Mouse (Mus musculus) hindbrain, embryonic 14.5 days (tissue): ENCODE results near the gene Pip4k2b. TPM values are rescaled to one million over a fixed set of nuclear protein-coding genes. Genes with fewer than 3 reads are reported as not detected.
A peak's percentile ranks its signal among the peaks of the same experiment; 100 is the strongest.

Experiments used
- ATAC-seq: fragments of 200-750 bp; cut with Nextera tagmentation; 2 replicates; pipeline ENCODE4 v1.8.0; 2017; ENCODE audit warnings: moderate number of reproducible peaks, mild to moderate bottlenecking, moderate TSS enrichment, moderate library complexity; ENCODE audit not compliant: low FRiP score
- DNase-seq: peaks from one replicate; pipeline ENCODE4 v3.0.0-alpha.2; 2015; ENCODE audit warnings: low spot score
- H3K27ac ChIP-seq: fragments of 300-500 bp; sonication (generic); 2 replicates; pipeline ENCODE4 v1.5.1; 2014; ENCODE audit warnings: mild to moderate bottlenecking, moderate library complexity
- H3K27me3 ChIP-seq: fragments of 300-500 bp; sonication (generic); 2 replicates; pipeline ENCODE4 v1.6.1; 2014; ENCODE audit warnings: mild to moderate bottlenecking, low read length, mixed read lengths; ENCODE audit not compliant: control insufficient read depth, insufficient read depth
- H3K36me3 ChIP-seq: fragments of 300-500 bp; sonication (generic); replicated peaks from 2 replicates; pipeline ENCODE4 v1.6.1; 2014; ENCODE audit not compliant: control insufficient read depth, insufficient read depth
- H3K4me1 ChIP-seq: fragments of 300-500 bp; sonication (generic); replicated peaks from 2 replicates; pipeline ENCODE4 v1.6.1; 2014; ENCODE audit warnings: antibody characterized with exemption, low read length, mixed read lengths; ENCODE audit not compliant: control insufficient read depth, insufficient read depth
- H3K4me2 ChIP-seq: fragments of 300-500 bp; sonication (generic); replicated peaks from 2 replicates; pipeline ENCODE4 v1.6.1; 2014; ENCODE audit warnings: mild to moderate bottlenecking, moderate library complexity
- H3K4me3 ChIP-seq: fragments of 300-500 bp; sonication (generic); replicated peaks from 2 replicates; pipeline ENCODE4 v1.5.1; 2014; ENCODE audit warnings: mild to moderate bottlenecking, low read length
- H3K9ac ChIP-seq: fragments of 300-500 bp; sonication (generic); 2 replicates; pipeline ENCODE4 v1.6.1; 2014
- H3K9me3 ChIP-seq: fragments of 300-500 bp; sonication (generic); 2 replicates; pipeline ENCODE4 v1.6.1; 2016; ENCODE audit warnings: low read length; ENCODE audit not compliant: control insufficient read depth
- WGBS: fragments of 180-500 bp; shearing (Covaris S2); extraction: QIAGEN DNeasy Blood & Tissue Kit; methylation state at CpG from one replicate; pipeline ENCODE4 v1.1.7; 2014; 5-methylcytosine and 5-hydroxymethylcytosine counted together
- microRNA-seq: library from miRNA; unstranded; fragments of <30 nt; microRNA quantifications from one replicate; pipeline ENCODE4, GENCODE M21; 2016
- polyA plus RNA-seq: library from polyadenylated mRNA; unstranded; fragments of >200 nt; fragmentation: Nextera tagmentation; extraction: Ambion mirVana; gene quantifications from 2 replicates; pipeline ENCODE4 v1.2.1, GENCODE M21; 2014

Gene Pip4k2b
- polyA plus RNA-seq, 1 experiment from 2014 or later: 5.2 TPM

- DNase-seq (no peak), ATAC-seq (no peak)
- no peaks in the 10 kb centered on the region for H3K9me3 ChIP-seq
- no peaks in the 10 kb centered on the region for H3K27me3 ChIP-seq
- no peak overlapping the region for H3K4me2 ChIP-seq
- WGBS: 74% methylated on average over 13 of the region's 13 CpGs
- no peak overlapping the region for H3K9ac ChIP-seq
- peaks cover 12% of the 10 kb centered on the region; the same call in 1 of the 2 replicates for H3K4me1 ChIP-seq
- no peak overlapping the region for H3K27ac ChIP-seq
- no peak overlapping the region for H3K4me3 ChIP-seq
- H3K36me3 ChIP-seq: peaks cover 85% of the 10 kb centered on the region
Observed at GRCm38 (mm10) chr11:97670234-97671176, 74.0 kb downstream of the Pip4k2b start.

- DNase-seq (no peak), ATAC-seq (no peak)
- Histone ChIP-seq H3K4me3 (no peak overlapping the region), H3K36me3 (peaks cover 78% of the 10 kb centered on the region), H3K27me3 (no peaks in the 10 kb centered on the region), H3K9ac (no peak overlapping the region), H3K9me3 (no peaks in the 10 kb centered on the region), H3K4me2 (no peak overlapping the region), H3K4me1 (peaks cover 19% of the 10 kb centered on the region), H3K27ac (no peak overlapping the region)
- 25% methylated on average over 6 of the region's 6 CpGs for WGBS
Observed at GRCm38 (mm10) chr11:97669829-97670228, 74.7 kb downstream of the Pip4k2b start.

GRCm38 (mm10) chr11:97669268-97669667 lies 75.2 kb downstream of the Pip4k2b start:
- DNase-seq (no peak), ATAC-seq (no peak)
- Histone ChIP-seq H3K27ac (no peak overlapping the region), H3K4me1 (peaks cover 24% of the 10 kb centered on the region), H3K9ac (no peak overlapping the region), H3K9me3 (no peaks in the 10 kb centered on the region), H3K4me3 (no peak overlapping the region), H3K4me2 (no peak overlapping the region), H3K36me3 (peaks cover 73% of the 10 kb centered on the region), H3K27me3 (no peaks in the 10 kb centered on the region)
- 55% methylated on average over 15 of the region's 15 CpGs for WGBS

GRCm38 (mm10) chr11:97668160-97668559 lies 76.3 kb downstream of the Pip4k2b start:
- H3K36me3 ChIP-seq: peaks cover 62% of the 10 kb centered on the region
- ATAC-seq: no peak

GRCm38 (mm10) chr11:97666794-97667193 lies 77.7 kb downstream of the Pip4k2b start:
- H3K4me3 ChIP-seq: no peak overlapping the region
- no peak for ATAC-seq
- no peak overlapping the region for H3K9ac ChIP-seq
- peaks cover 8% of the 10 kb centered on the region for H3K27me3 ChIP-seq
- H3K36me3 ChIP-seq: peaks cover 48% of the 10 kb centered on the region
- peaks cover 26% of the 10 kb centered on the region for H3K4me1 ChIP-seq
- WGBS: 95% methylated on average over 15 of the region's 15 CpGs
- H3K27ac ChIP-seq: no peak overlapping the region
- DNase-seq: no peak
- H3K9me3 ChIP-seq: no peaks in the 10 kb centered on the region
- H3K4me2 ChIP-seq: no peak overlapping the region

More at GRCm38 (mm10) chr11:97668160-97668559, 76.3 kb downstream of the Pip4k2b start:
- 90% methylated on average over 7 of the region's 7 CpGs for WGBS
- Histone ChIP-seq H3K9ac (no peak overlapping the region), H3K4me3 (no peak overlapping the region), H3K9me3 (no peaks in the 10 kb centered on the region), H3K27ac (no peak overlapping the region), H3K27me3 (no peaks in the 10 kb centered on the region), H3K4me2 (no peak overlapping the region), H3K4me1 (peaks cover 26% of the 10 kb centered on the region)
- no peak for DNase-seq

GRCm38 (mm10) chr11:97666221-97666620 lies 78.3 kb downstream of the Pip4k2b start:
- Histone ChIP-seq H3K27ac (no peak overlapping the region), H3K4me3 (no peak overlapping the region), H3K27me3 (peaks cover 14% of the 10 kb centered on the region), H3K4me2 (no peak overlapping the region), H3K4me1 (peaks cover 28% of the 10 kb centered on the region), H3K36me3 (peaks cover 42% of the 10 kb centered on the region), H3K9ac (no peak overlapping the region), H3K9me3 (no peaks in the 10 kb centered on the region)
- no peak for DNase-seq
- no peak for ATAC-seq
- WGBS: 92% methylated on average over 7 of the region's 7 CpGs

- peaks cover 19% of the 10 kb centered on the region for H3K27me3 ChIP-seq
- DNase-seq: no peak
- no peak overlapping the region for H3K4me3 ChIP-seq
- peaks cover 34% of the 10 kb centered on the region for H3K36me3 ChIP-seq
- no peak overlapping the region for H3K9ac ChIP-seq
- no peak overlapping the region for H3K27ac ChIP-seq
- 85% methylated on average over 13 of the region's 13 CpGs for WGBS
- no peak for ATAC-seq
- H3K4me2 ChIP-seq: peak overlapping the region; percentile 72
- peaks cover 35% of the 10 kb centered on the region for H3K4me1 ChIP-seq
- no peaks in the 10 kb centered on the region for H3K9me3 ChIP-seq
Observed at GRCm38 (mm10) chr11:97665431-97665830, 79.1 kb downstream of the Pip4k2b start.

Small RNA genes within 50 kb of the gene (microRNA-seq; reads per million reads assigned to microRNA genes)
- gene Mir6927: not detected
- gene Mir8102: not detected

Other genes starting within 250 kb of the Pip4k2b start
- 0.41 TPM in 1 of 2 replicates, not detected in the other for gene 4933428G20Rik, start 244.4 kb downstream of the Pip4k2b start, polyA plus RNA-seq
- gene Srcin1, start 168.5 kb downstream of the Pip4k2b start, polyA plus RNA-seq: 9.1 and 11.8 TPM in 2 replicates
- 1.8 and 2.6 TPM in 2 replicates for gene Epop, start 115.0 kb downstream of the Pip4k2b start, polyA plus RNA-seq
- 5.0 TPM in 2 replicates for gene Mllt6, start 81.3 kb downstream of the Pip4k2b start, polyA plus RNA-seq
- gene Cisd3, start 58.9 kb downstream of the Pip4k2b start, polyA plus RNA-seq: 27.7 and 34.7 TPM in 2 replicates
- 22.0 and 23.4 TPM in 2 replicates for gene Pcgf2, start 44.2 kb downstream of the Pip4k2b start, polyA plus RNA-seq
- gene Psmb3, start 41.3 kb downstream of the Pip4k2b start, polyA plus RNA-seq: 436 and 489 TPM in 2 replicates
- gene Cwc25, start 21.9 kb upstream of the Pip4k2b start, polyA plus RNA-seq: 8.1 and 11.2 TPM in 2 replicates
- gene 1700001P01Rik, start 31.2 kb upstream of the Pip4k2b start, polyA plus RNA-seq: 0.68 TPM in 1 of 2 replicates, not detected in the other
- 324 and 419 TPM in 2 replicates for gene Rpl23, start 37.7 kb upstream of the Pip4k2b start, polyA plus RNA-seq
- 110 and 126 TPM in 2 replicates for gene Lasp1, start 54.3 kb upstream of the Pip4k2b start, polyA plus RNA-seq
- 38.2 and 38.8 TPM in 2 replicates for gene B230217C12Rik, start 96.1 kb upstream of the Pip4k2b start, polyA plus RNA-seq
- gene Fbxo47, start 139.4 kb upstream of the Pip4k2b start, polyA plus RNA-seq: 0.37 and 0.72 TPM in 2 replicates
- gene Plxdc1, start 241.7 kb upstream of the Pip4k2b start, polyA plus RNA-seq: 0.90 and 1.1 TPM in 2 replicates